ENCODE assay signal across 8 mouse cellular contexts in genomic region chr15:93335821-93336657, GRCm38 (mm10). TPM values are rescaled to one million over a fixed set of nuclear protein-coding genes. Genes with fewer than 3 reads are reported as not detected.
A peak's percentile ranks its signal among the peaks of the same experiment; 100 is the strongest.
DNase-seq lines count a peak whose midpoint lies in the region; ATAC-seq lines count a peak whose summit lies in the region.

No protein-coding gene starts in this region.

- H3K9me3 ChIP-seq in embryonic facial prominence, embryonic 11.5 days (replicated peaks; ENCODE audit: control insufficient read depth, low read length), result no peaks in the 10 kb centered on the region
- H3K9me3 ChIP-seq in heart, embryonic 12.5 days (replicated peaks), result no peaks in the 10 kb centered on the region
- no peaks in the 10 kb centered on the region for H3K9me3 ChIP-seq in kidney, embryonic 16.5 days (ENCODE audit: low read length)
- no peaks in the 10 kb centered on the region for H3K9me3 ChIP-seq in lung, embryonic 15.5 days

- H3K9ac ChIP-seq in embryonic facial prominence, embryonic 11.5 days (replicated peaks; ENCODE audit: low read length), result peak overlapping the region; percentile 83
- H3K9ac ChIP-seq in heart, embryonic 12.5 days, result peak overlapping the region; percentile 93
- H3K9ac ChIP-seq in kidney, embryonic 16.5 days (replicated peaks; ENCODE audit: low read length), result peak overlapping the region; percentile 95
- H3K9ac ChIP-seq in lung, embryonic 15.5 days, result peak overlapping the region; percentile 79

- no peaks in the 10 kb centered on the region for H3K27me3 ChIP-seq in embryonic facial prominence, embryonic 11.5 days (ENCODE audit: control insufficient read depth, insufficient read depth, low read length)
- no peaks in the 10 kb centered on the region for H3K27me3 ChIP-seq in heart, embryonic 12.5 days (replicated peaks)
- H3K27me3 ChIP-seq in kidney, embryonic 16.5 days (ENCODE audit: insufficient read depth, low read length), result no peaks in the 10 kb centered on the region
- H3K27me3 ChIP-seq in lung, embryonic 15.5 days, result no peaks in the 10 kb centered on the region

- peak overlapping the region; percentile 73 for H3K4me3 ChIP-seq in embryonic facial prominence, embryonic 11.5 days (ENCODE audit: low read depth, low read length)
- peak overlapping the region; percentile 93 for H3K4me3 ChIP-seq in heart, embryonic 12.5 days
- peak overlapping the region; percentile 92 for H3K4me3 ChIP-seq in kidney, embryonic 16.5 days (ENCODE audit: low read length)
- H3K4me3 ChIP-seq in lung, embryonic 15.5 days, result peak overlapping the region; percentile 88

- under 1% methylated on average over 66 of the region's 110 CpGs for WGBS in embryonic facial prominence, embryonic 11.5 days
- WGBS in heart, embryonic 12.5 days, result 7% methylated on average over 82 of the region's 110 CpGs
- WGBS in kidney, embryonic 16.5 days, result under 1% methylated on average over 57 of the region's 110 CpGs
- under 1% methylated on average over 59 of the region's 110 CpGs for WGBS in lung, embryonic 15.5 days

- peak; percentile 70 for DNase-seq in adrenal gland, postnatal 10 days
- DNase-seq in embryonic facial prominence, embryonic 11.5 days (ENCODE audit: low spot score), result peak; percentile 63
- DNase-seq in ovary, postnatal 14 days (ENCODE audit: low spot score), result peak; percentile 22
- DNase-seq in urinary bladder, adult 2 months (ENCODE audit: low spot score), result peak; percentile 43

- no peaks in the 10 kb centered on the region; the same call in 1 of the 2 replicates for H3K36me3 ChIP-seq in embryonic facial prominence, embryonic 11.5 days (replicated peaks; ENCODE audit: control insufficient read depth, insufficient read depth, low read depth, low read length)
- peaks cover 9% of the 10 kb centered on the region for H3K36me3 ChIP-seq in heart, embryonic 12.5 days
- peaks cover 5% of the 10 kb centered on the region; the same call in 1 of the 2 replicates for H3K36me3 ChIP-seq in kidney, embryonic 16.5 days (ENCODE audit: insufficient read depth, low read length)
- H3K36me3 ChIP-seq in lung, embryonic 15.5 days, result no peaks in the 10 kb centered on the region

- no peaks in the 10 kb centered on the region for H3K4me1 ChIP-seq in embryonic facial prominence, embryonic 11.5 days (ENCODE audit: control insufficient read depth, insufficient read depth, low read length)
- peaks cover 12% of the 10 kb centered on the region for H3K4me1 ChIP-seq in heart, embryonic 12.5 days (replicated peaks)
- peaks cover 7% of the 10 kb centered on the region for H3K4me1 ChIP-seq in kidney, embryonic 16.5 days (ENCODE audit: insufficient read depth, low read length)
- peaks cover 12% of the 10 kb centered on the region for H3K4me1 ChIP-seq in lung, embryonic 15.5 days

- peak; percentile 35 for ATAC-seq in CD4-positive, CD25-positive, alpha-beta regulatory T cell, adult 4 months
- peak; percentile 41 for ATAC-seq in embryonic facial prominence, embryonic 11.5 days (replicated peaks; ENCODE audit: insufficient number of reproducible peaks, low FRiP score, low TSS enrichment, low read depth)
- ATAC-seq in heart, embryonic 12.5 days (ENCODE audit: insufficient number of reproducible peaks, low FRiP score), result peak; percentile 75
- ATAC-seq in kidney, embryonic 16.5 days (ENCODE audit: low FRiP score, low TSS enrichment), result peak; percentile 77
- peak; percentile 71 for ATAC-seq in lung, embryonic 15.5 days (ENCODE audit: borderline replicate concordance, extremely low read depth, low FRiP score, low TSS enrichment)

- peak overlapping the region; percentile 82 for H3K4me2 ChIP-seq in embryonic facial prominence, embryonic 11.5 days (ENCODE audit: low read depth, low read length)
- H3K4me2 ChIP-seq in heart, embryonic 12.5 days, result peak overlapping the region; percentile 93
- peak overlapping the region; percentile 83 for H3K4me2 ChIP-seq in kidney, embryonic 16.5 days (replicated peaks; ENCODE audit: low read depth, low read length)
- peak overlapping the region; percentile 93 for H3K4me2 ChIP-seq in lung, embryonic 15.5 days

- H3K27ac ChIP-seq in embryonic facial prominence, embryonic 11.5 days (replicated peaks; ENCODE audit: low read depth, low read length), result peak overlapping the region; percentile 89
- H3K27ac ChIP-seq in heart, embryonic 12.5 days (ENCODE audit: poor library complexity, severe bottlenecking), result peak overlapping the region; percentile 96
- H3K27ac ChIP-seq in kidney, embryonic 16.5 days (ENCODE audit: low read length), result peak overlapping the region; percentile 97
- H3K27ac ChIP-seq in lung, embryonic 15.5 days, result peak overlapping the region; percentile 95

RNA-seq across cellular contexts. Expression of gene Yaf2, which starts 0.7 kb away (rescaled TPM):
- polyA plus RNA-seq in CD4-positive, CD25-positive, alpha-beta regulatory T cell, adult 4 months (2017; shearing (Covaris generic)), result 10 to 100 TPM; 25.1 to 27.6 TPM
- 10 to 100 TPM; 36.8 to 38.4 TPM for total RNA-seq in adrenal gland, postnatal 10 days (2021)
- 98.9 and 107 TPM in 2 replicates for polyA plus RNA-seq in embryonic facial prominence, embryonic 11.5 days (2014; fragmentation: Nextera tagmentation; extraction: Ambion mirVana)
- 105 and 106 TPM in 2 replicates for polyA plus RNA-seq in heart, embryonic 12.5 days (2016; fragmentation: Nextera tagmentation; extraction: Ambion mirVana)
- polyA plus RNA-seq in kidney, embryonic 16.5 days (2015; fragmentation: Nextera tagmentation; extraction: Ambion mirVana), result 61.5 and 85.8 TPM in 2 replicates
- polyA plus RNA-seq in lung, embryonic 15.5 days (2015; fragmentation: Nextera tagmentation; extraction: Ambion mirVana), result 88.7 and 89.9 TPM in 2 replicates
- 44.7 and 47.3 TPM in 2 replicates for polyA plus RNA-seq in urinary bladder, adult 2 months (2012; rRNA removed)

Comparison
In these comparisons a context has a peak if more than half of its experiments do, and no peak if none do; other contexts are left out.
1. Peak in every context shown above with its lines: DNase-seq, ATAC-seq, H3K4me3 ChIP-seq and H3K27ac ChIP-seq.